Mouse (Mus musculus): ENCODE measurements around the gene 4930539E08Rik.

DNA sequence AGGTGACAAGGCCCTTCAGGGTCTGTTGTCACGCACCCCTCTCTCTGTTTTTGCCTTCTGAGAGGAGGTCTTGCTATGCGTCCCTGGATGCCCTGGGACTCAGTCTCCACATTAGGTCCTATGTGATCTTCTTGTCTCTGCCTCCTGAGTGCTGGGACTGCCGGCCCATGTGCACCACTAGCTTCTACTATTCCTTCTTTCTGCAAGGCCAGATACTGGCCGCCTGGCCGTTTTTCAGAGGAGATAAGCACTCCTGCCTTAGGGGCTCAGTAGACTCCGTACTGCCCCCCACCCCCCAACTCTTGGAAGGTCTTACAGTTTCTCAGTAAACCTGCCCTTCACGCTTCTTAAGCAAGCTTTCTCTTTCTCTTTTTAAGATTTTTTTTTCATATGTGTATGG is 21.0 kb upstream of the 4930539E08Rik start:
- TF ChIP-seq CTCF (IDR thresholded peaks at IDR 0.05; ENCODE audit: low read depth, low read length) (no peak), POLR2A (IDR thresholded peaks at IDR 0.05; ENCODE audit: borderline replicate concordance, low read depth, low read length) (no peak)

All from bone marrow macrophage, adult 2 months (primary cell).